Mouse (Mus musculus) heart, postnatal 0 days (tissue): ENCODE measurements around the gene Plxna4.

Experiments
- CTCF ChIP-seq: IDR thresholded peaks from 2 replicates; pipeline ENCODE4 v1.5.1; 2016; ENCODE audit warnings: antibody characterized with exemption, control low read depth, low read depth
- EP300 ChIP-seq: IDR thresholded peaks from 2 replicates; pipeline ENCODE4 v1.6.1; 2016; ENCODE audit warnings: antibody characterized with exemption, low read depth

DNA sequence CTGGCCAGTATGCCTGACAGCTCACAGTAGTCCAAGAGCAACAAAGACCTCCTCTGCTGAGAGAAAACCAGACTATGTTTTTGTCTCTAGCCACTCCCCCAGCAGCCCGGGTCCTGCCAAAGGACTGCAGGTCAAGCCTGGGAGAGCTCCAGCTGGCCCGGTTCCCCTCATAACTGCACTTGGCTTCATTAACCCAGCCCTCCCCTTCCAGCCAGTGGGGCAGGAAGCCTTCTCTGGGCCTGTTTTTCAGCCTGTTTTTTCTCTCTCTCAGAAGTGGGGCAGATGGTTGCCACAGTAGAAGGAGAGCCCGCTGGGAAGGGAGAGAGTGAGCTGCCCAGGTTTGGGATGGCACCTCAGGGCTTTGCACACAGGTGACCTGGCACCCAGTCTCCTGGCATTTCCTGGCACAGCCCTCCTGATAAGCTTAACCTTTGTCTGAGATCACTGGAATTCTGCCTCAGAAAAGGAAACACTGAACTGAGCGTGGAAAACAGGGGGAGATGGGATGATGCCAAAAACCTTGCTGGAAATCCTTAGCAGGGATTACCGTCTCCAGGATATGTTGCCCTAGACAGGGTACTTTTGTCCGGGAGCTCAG is 190.8 kb downstream of the Plxna4 start:
- TF ChIP-seq CTCF: no peak
- peak; percentile 76; the same call in 1 of the 2 replicates for TF ChIP-seq EP300
